ENCODE assay signal across 16 mouse cellular contexts in the genomic region with DNA sequence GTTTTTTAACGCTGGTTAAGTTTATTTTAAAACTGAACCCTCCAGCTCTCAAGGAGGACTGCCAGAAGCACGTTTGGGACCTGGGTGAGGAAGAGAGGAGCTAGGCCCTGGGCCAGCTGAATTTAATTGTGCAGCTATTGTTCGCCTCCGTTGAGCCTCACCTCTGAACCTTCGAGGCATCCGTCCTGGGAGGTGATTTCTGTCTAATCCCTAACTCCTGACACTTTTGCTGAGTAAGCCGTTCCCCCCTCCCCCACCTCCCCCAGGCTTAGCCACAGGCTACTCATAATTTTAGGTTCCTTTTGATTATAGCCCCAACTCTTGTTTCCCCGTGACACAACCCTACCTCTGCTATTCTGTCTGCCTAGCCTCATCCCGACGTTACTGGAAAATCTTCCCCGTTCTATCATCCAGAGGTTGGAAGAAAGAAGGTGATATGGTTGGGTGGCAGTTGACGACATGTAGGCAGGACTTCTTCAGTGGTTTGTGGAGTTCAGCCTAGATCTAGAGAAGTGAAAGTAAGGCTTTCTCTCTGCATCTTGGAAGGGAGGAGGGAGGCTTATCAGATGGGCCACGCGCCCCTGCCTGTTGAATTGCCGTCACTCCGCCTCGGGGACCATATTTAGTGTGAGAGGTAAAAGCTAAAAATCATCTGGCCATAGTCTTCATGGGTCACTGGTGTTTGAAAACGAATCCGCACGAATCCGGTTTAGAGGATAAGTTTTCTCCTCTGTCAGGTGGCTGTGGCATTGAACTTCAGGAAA. TPM values are rescaled to one million over a fixed set of nuclear protein-coding genes. Genes with fewer than 3 reads are reported as not detected.
A peak's percentile ranks its signal among the peaks of the same experiment; 100 is the strongest.
DNase-seq lines count a peak whose midpoint lies in the region.
"Had no signal": no experiment of that assay in that cellular context is flagged by ENCODE, and none has a peak within 500 bp of the region (broad histone marks: within the 10 kb centered on the region; RNA-seq: fewer than 3 reads in every experiment).

No protein-coding gene starts in this region.

- peak; percentile 37 to 74 for DNase-seq in adrenal gland, adult (ENCODE audit: inconsistent age in 2 of 2, low spot score in 1 of 2)
- DNase-seq in adrenal gland, postnatal 4 days (ENCODE audit: low spot score in 2 of 2) = no peak
- peak; percentile 61 for DNase-seq in urinary bladder, postnatal 14 days (ENCODE audit: low spot score)
- no peak for DNase-seq in urinary bladder, adult 2 months (ENCODE audit: low spot score)
- peak; percentile 61 to 81 for DNase-seq in kidney, postnatal 25 days
- no peak for DNase-seq in cerebellum, postnatal 4 days (ENCODE audit: low spot score in 2 of 2)
- no peak for DNase-seq in heart, adult 9 months (ENCODE audit: low spot score in 2 of 2)
- no peak for DNase-seq in layer of hippocampus, adult 18-20 months (ENCODE audit: low spot score in 2 of 2)
- DNase-seq: cerebellum, adult 18-20 months; gastrocnemius, postnatal 25 days; thymus, adult 18-20 months had no signal

RNA-seq across cellular contexts. Expression of gene Pdp2, which starts 4.7 kb away (rescaled TPM):
- total RNA-seq in adrenal gland, postnatal 4 days (2021) = 10 to 100 TPM; 17.0 to 17.6 TPM
- 6.1 and 7.2 TPM in 2 replicates for polyA plus RNA-seq in urinary bladder, adult 2 months (2012; rRNA removed)
- total RNA-seq in layer of hippocampus, adult 18-20 months (2021) = 1 to 10 TPM; 7.1 to 8.4 TPM

RNA-seq across cellular contexts. Expression of gene Cdh16, which starts 28.2 kb away (rescaled TPM):
- 10 to 100 TPM in 1 of 2 experiments, 1 to 10 TPM in 1; 2.1 to 83.8 TPM for total RNA-seq in adrenal gland, postnatal 4 days (2021)
- polyA plus RNA-seq in urinary bladder, adult 2 months (2012; rRNA removed) = not detected in 2 replicates
- total RNA-seq in layer of hippocampus, adult 18-20 months (2021) = not detected
- total RNA-seq: adrenal gland, postnatal 36 days; gastrocnemius, postnatal 25 days; layer of hippocampus, postnatal 14 days had no signal
- polyA plus RNA-seq: forebrain, embryonic 12.5 days; hindbrain, embryonic 16.5 days; macrophage had no signal

RNA-seq across cellular contexts. Expression of gene Rrad, which starts 35.2 kb away (rescaled TPM):
- 1 to 10 TPM; 6.0 to 6.7 TPM for total RNA-seq in adrenal gland, postnatal 4 days (2021)
- polyA plus RNA-seq in urinary bladder, adult 2 months (2012; rRNA removed) = 10.3 and 13.4 TPM in 2 replicates
- 1 to 10 TPM in 1 of 2 experiments, under 1 TPM in 1; 0.89 to 2.0 TPM for total RNA-seq in layer of hippocampus, adult 18-20 months (2021)

RNA-seq across cellular contexts. Expression of gene Ciao2b, which starts 45.8 kb away (rescaled TPM):
- 10 to 100 TPM; 32.4 to 36.2 TPM for total RNA-seq in adrenal gland, postnatal 4 days (2021)
- 53.2 and 69.5 TPM in 2 replicates for polyA plus RNA-seq in urinary bladder, adult 2 months (2012; rRNA removed)
- 10 to 100 TPM; 24.6 to 31.6 TPM for total RNA-seq in layer of hippocampus, adult 18-20 months (2021)

Comparison
In these comparisons a context has a peak if more than half of its experiments do, and no peak if none do; other contexts are left out.
1. DNase-seq: peak in adrenal gland, adult (2 of 2), urinary bladder, postnatal 14 days (single experiment) and kidney, postnatal 25 days (2 of 2); none in adrenal gland, postnatal 4 days (0 of 2), urinary bladder, adult 2 months (single experiment), cerebellum, postnatal 4 days (0 of 2), heart, adult 9 months (0 of 2) and layer of hippocampus, adult 18-20 months (0 of 2).